Mouse (Mus musculus): ENCODE measurements around the gene Gde1.
A peak's percentile ranks its signal among the peaks of the same experiment; 100 is the strongest.

Gene Gde1

DNA sequence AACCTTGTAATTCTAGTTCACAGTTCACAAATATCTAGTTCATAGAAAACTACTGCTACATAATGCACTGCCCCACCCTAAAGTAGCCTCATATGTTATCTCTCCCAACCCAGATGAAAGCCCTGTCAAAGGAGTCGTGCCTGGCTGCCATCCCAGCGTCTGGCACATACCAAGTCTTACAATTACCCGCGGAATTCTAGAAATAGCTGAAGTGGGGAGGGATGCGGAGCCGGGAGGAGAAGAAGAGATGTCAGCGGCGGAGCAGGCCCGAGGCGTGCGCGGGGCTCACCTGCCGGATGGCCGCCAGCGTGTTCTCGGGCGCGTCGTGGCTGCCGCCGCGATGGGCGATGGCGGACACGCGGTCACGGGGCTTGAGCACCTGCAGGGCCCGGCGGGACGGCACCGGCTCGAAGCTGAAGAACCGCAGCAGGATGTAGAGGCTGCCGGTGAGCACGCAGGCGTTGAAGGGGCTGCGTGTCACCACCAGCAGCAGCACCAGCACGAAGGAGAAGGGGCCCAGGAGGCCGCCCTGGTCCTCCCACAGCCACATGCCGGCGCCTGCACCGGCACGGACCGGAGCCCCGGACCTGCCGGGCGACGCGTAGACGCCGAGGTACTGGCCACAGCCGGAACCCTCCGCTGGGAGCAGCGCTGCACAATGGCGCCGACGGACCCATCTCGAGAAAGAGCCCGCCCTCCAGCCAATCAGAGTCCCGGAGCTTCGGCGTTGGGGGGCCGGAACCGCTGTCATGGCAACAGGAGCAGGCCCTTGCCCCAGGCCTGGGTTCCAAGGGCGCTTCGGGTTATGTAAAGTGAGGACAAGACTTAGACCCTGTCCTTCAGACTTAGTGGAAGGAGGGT, at the start of gene Gde1:
Gde1 (minus strand) TSS at position 678 of the 861 bp plus-strand sequence.
- peak; percentile 91 to 92 for DNase-seq (ENCODE audit: low spot score in 2 of 2)

DNA sequence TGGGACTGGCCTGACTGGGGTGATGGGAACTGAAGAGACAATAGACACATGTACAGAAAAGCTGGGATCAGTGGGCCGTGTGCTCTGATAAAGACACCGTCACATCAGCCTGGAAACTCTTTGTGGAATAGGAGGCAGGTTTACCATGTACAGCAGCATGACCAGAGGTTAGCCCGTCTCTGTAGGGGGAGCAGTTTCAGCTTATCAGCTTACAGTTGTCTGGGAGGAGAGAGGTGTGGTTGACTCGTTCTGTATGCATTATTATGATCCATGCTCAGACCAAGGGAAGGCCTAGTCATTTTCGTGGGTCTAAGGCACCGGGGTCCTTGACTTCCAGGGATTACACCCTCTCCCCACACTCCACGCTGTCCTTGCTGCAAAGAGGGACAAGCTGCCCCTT, 46.0 kb upstream of the Gde1 start:
- DNase-seq (ENCODE audit: low spot score in 2 of 2) = no peak

DNA sequence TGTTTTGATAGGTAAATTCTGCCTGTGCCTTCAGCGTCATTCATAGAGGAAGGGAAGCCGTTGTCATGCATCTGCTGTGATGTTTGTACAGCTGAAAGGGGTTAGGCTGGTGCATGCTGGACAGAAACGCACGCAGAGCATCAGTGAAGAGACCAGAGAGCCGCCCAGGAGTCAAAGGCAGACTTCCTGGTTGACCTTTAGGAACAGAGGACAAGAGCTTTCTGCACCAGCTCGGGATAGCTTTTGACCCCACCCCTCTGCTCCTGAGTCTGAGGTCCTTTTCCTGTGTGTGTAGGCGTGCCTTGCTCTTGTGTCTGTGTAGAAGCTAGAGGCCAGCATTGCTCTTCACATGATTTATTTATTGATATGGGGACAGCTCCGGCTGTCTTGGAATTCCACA, 44.1 kb upstream of the Gde1 start:
- no peak for DNase-seq (ENCODE audit: low spot score in 2 of 2)

DNA sequence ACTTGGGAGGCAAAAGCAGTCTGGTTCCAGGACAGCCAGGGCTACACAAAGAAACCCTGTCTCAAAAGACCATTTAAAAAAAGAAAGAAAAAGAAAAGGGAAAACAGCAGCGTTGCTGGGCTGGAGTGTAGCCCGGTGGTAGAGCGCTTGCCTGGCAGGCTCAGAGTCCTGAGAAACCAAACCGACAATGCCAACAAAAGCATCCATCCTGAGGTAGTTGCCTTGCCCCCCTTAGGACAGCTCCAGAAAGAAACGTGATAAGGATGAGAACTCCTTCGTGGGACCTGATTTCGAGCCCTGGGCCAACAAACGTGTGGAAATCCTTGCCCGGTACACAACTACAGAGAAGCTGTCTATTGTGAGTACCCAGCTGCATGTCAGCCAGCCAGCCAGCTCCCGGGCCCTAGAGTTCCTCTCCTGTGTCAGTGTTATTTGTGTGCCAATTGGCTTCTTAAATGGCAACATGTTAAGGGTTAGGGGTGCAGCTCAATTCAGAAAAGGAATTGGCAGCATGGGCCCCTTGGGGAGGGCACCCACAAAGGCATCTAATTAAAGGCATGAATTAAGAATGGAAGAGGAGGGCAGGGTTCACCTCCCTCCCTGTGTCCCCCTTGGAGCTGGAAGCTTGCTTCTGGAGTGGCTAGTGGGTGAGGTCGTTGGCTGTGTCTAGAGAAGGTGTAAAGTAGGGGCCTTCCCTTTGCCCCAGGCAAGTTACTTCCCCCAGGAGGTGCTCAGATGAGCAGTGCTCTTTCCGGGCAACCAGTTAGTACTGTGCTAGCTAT, 42.5 kb upstream of the Gde1 start:
- DNase-seq (ENCODE audit: low spot score in 2 of 2) = no peak

DNA sequence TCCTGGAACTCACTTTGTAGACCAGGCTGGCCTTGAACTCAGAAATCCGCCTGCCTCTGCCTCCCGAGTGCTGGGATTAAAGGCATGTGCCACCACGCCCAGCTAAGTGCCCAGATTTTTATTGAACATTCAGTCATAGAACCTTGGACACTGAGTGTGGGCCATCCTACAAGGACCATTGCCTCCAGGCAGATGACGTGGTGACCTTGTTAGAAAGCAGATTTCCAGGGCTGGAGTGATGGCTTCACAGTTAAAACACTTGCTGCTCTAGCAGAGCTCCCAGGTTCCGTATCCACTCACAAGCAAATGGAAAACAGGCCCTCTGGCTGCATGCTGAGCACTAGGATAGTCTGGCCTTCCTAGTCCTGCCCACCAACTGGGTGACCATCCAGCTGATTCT, 39.2 kb upstream of the Gde1 start:
- DNase-seq (ENCODE audit: low spot score in 2 of 2) = no peak

DNA sequence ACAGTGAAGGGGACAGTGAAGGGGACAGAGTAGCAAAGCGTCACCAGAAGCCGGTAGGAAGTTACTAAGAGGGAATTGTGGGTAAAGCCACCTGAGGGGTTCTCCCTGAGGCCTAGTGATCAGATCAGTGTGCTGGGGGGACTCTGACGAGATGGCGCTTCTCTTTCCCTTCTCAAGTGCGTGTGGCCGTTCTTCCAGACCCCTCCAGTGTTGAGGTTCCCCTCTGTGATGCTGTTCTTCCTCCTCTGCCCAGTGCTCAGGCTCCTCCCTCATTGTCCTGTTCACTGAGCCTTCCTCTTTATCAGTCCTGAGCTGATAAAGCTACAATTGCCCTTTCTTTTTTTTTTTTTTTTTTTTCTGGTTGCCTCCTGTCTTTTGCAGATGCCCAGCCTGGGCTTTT, 36.7 kb upstream of the Gde1 start:
- DNase-seq (ENCODE audit: low spot score in 2 of 2) = no peak

DNA sequence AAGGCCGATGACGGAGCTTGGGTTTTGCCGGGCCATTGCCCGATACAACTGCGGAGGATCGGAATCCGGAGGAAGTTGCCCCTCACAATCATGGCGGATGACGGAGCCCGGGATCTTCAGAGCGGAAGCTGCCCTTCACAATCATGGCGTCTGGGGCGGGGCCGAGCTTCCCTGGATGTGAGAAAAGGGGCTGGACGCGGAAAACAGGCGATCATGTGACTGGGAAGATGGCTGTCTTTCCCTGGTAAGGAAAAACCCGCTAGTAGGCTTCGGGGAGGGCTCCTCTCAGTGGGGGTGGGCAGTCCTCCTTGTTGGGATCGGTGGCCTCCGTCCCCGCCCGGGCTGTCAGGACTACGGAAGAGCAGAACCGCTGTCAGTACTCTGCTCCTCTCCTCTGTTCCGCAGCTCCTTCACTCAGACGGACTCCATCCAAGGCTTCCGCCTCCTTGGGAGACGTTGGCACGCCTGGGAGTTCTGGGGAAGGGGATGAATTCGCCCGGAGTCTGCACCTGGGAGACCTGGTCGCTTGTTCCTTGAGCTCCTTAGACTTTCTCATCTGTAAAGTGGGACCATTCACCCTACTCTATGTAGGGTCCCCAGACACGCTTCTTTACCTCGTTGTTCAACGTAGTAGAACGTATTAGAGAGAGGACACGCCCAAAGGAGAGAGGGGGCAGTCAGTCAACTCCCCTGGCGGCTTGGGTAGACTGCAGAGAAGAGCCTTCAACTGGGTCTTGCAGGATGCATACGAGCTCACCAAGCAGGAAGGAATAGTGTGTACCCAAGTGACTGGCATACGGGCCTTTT, 35.2 kb upstream of the Gde1 start:
- DNase-seq (ENCODE audit: low spot score in 2 of 2) = peak; percentile 92 to 95

DNA sequence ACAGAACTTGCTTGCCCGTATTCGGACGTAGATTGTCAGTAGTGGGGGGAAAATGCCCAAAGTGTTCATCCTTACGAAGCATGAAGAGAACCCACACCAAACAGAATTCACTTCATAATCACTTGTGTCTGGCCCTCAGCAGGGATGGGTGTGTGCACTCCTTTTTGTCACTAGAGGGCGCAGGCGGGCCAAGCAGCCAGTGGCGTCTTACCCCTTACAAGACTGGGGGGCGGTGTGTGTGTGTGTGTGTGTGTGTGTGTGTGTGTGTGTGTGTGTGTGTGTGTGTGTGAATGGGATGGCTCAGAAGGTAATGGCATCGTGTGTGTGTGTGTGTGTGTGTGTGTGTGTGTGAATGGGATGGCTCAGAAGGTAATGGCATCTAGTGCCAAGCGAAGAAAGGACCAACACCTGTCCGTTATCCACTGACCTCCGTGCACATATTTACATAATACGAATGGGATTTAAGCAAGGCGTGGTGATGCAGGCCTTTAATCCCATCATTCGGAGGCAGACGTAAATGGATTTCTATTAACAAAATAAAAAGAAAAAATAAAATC, 34.5 kb upstream of the Gde1 start, which contains the start of gene Vps35l:
Vps35l (plus strand) TSS at position 252 of the 557 bp plus-strand sequence.
- peak; percentile 76 to 83 for DNase-seq (ENCODE audit: low spot score in 2 of 2)

DNA sequence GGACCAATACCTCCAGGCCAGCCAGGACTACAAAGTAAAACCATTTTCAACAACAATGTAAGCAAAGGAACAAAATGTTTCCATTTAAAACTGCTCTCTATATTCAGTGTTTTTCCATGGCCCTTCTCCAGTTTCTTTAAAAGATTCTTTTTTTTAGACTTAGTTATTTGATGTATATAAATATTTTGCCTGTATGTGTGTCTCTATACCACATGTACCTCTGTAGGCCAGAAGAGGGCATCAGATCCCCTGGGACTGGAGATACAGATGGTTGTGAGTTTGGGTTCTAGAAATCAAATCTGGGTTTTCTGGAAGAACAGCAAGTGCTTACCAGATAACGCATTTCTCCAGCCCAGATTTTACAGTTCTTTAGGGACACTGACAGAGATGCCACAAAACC, 33.2 kb upstream of the Gde1 start:
- DNase-seq (ENCODE audit: low spot score in 2 of 2) = no peak

DNA sequence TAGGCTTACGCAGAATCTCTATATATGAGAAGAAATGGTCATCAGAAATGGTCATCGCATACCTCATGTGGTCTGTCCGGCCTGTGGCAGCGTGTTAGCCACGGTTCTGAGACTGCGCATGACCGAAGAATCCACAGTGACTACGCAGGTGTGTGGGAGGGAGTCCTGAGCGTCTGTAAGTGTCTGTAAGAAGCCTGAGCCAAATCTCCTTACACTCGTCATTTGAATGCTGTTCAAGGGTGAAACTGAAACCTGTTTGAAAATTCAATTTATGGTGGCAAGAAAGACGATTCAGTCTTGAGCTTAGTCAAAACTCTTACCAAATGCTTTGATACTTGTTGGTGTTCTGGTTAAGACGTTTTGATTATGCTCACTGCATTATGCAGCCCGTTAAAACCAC, 27.6 kb upstream of the Gde1 start:
- no peak for DNase-seq (ENCODE audit: low spot score in 2 of 2)

DNA sequence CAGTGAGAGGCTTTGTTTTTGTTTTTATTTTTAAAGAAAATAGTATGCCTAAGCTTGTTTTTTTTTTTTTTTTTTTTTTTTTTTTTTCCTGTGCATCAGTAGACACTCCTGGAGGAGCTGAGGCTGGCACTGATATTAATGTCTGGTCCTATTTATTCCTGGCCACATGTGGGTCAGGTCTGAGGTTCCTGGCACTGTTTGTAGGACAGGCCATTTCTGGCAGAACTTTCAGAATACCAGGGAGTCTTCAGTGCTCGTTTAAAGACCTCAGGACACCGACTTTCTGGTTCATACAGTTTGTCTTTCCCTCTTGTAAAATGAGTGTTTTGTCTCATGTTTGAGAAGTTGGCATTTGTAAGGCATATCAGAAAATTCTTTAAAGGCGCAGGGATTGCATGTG, 26.2 kb upstream of the Gde1 start:
- no peak for DNase-seq (ENCODE audit: low spot score in 2 of 2)

DNA sequence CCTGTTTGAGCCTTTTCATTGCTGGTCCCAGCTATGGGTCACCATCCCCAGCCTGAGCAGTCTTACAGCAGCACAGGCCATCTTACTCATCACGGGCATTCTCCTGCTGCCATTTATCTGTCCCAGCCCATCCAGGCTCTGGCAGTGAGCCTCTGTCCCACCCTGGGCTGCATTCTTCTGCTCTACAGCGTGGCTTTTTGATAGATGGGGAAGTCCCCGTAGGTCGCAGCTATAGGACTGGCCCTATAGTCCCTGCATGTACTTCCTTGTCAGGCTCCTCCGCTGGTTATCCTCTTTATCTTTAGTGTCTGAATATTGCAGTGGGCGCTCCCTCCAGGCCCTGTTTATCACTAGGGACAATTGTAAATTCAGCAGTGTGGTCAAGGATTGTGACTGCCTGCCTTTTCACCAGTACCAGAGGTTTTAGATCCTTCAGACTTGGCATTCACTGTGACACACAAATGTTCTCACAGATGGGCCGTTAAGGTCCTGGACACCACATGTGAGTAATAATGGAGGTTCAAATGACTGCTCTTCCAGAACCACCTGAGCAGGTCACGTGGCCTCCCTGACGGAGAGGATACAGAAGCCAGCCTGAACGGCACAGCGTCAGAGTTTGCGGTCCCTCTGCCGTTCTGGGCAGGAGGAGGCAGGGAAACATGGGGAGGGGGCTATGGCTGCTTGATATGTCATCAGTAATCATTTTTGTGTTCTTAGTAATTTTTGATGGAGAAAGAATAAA, 23.4 kb upstream of the Gde1 start:
- DNase-seq (ENCODE audit: low spot score in 2 of 2) = no peak

DNA sequence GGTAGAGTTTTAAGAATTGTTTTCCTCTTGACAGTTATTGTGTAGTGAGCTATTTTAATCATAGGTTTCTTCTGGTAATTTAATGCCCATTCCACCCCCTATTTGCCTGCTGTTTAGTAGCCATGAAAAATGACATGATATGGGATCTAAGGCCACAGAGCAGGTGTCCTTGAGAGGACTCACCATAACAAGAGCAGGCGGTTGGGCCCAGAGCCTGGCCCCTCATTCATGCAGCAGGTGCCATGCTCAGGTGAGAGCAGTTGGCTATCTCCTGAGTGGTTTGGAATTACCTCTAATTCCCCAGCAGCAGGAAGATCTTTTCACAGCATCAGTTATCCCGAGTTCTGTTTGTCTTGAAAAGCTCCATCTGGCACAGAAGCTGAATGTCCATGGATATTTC, 19.9 kb upstream of the Gde1 start:
- DNase-seq (ENCODE audit: low spot score in 2 of 2) = no peak

DNA sequence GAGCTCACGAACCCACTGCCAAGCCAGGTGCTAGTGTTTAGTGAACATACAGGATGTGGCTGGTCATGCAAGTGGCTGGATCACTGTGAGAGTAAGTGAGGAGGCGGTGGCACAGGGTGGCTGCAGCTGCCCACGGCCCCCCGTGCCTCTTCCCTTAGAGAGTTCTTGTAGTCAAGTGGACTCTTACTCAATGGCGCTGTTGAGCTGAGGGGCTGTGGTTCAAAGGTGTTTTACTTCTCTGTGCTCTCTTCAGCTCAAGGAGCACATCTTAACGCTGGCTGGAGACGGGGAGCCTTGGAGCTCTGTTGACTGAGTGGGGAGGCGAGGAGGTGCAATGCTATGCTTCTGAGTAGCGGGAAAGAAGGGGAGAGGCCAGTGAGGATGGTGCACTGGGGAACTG, 18.3 kb upstream of the Gde1 start:
- no peak for DNase-seq (ENCODE audit: low spot score in 2 of 2)

DNA sequence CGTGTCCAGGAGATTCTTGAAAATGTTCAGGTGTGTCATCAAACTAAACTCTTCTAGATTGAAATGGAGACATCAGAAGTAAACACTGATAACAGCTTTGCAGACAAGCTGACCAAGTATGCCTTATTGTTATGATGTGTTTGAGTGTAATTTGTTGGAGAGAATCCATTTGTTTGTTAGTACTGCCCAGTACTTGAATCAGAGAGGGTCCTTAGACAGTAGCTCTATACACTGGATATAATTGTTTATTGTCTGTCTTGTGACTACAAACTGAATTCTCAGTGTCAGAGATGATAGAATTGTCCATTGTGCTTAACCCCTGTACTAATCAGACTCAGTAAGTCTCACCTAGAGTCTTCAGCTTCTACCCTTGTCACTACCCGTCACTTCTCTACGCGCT, 12.5 kb upstream of the Gde1 start:
- DNase-seq (ENCODE audit: low spot score in 2 of 2) = no peak

DNA sequence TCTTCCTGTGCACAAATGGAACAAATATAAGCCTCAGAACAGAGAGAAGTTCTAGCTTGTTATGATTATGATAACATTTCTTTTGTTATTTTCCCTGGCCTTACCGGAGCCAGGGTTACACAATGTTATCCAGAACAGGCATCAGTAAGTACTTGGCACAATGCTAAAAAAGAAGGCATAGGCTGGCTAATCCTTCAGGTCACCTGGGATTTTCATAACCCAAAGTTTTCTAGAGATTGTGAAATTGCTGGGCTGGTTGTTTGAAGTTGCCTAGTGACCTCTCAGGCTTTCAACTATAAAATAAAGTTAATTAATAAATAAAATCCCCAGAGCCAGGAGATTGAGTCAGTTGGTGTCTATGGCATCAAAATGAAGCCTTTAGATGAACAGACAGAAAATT, 9.3 kb upstream of the Gde1 start:
- no peak for DNase-seq (ENCODE audit: low spot score in 2 of 2)

DNA sequence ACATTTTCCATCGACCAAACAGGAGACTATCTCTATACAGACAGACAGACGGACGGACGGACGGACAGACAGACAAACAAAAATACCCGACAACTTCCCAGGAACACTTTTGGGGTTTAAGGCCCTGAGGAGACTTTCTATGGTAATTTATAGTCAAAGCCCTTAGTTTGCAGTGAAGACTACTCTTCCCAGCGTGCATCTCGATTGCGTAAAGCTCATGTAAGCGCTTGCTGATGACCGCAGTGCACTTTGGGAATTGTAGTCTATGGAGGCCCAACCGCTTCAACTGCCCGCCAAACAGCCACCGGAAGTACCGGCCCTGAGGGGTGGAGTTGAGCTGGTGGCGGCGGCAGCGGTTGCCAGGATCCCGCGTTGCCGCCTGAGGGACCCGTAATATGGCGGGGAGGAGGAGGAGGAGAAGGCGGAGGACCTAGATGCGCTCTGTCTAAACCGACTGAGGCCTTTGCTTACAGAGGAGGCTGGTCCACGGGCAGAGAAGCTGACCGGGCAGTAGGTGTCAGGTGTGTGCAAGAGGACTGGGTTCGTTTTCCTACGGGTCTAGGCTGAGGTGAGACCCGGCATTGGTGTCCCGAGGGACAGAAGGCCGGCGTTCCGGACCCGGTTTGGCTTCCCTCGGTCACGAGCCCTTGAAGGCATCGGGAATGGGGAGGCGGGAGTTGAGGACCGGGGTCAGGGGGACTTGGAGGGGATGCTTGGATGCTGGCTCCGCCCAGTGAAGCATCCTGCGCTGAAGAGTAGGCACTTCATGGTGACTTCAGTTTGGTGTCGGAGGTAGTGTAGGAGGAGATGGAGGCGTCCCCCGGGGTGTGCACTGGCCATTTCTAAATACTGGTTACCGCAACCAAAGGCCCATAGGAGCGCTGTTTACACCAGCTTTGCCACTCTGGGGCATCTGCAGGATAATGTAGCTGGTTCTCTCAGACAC, 6.9 kb upstream of the Gde1 start, which contains the start of gene Ccp110:
Ccp110 (plus strand) TSS at position 325 of the 946 bp plus-strand sequence.
- peak; percentile 96 for DNase-seq (ENCODE audit: low spot score in 2 of 2)

DNA sequence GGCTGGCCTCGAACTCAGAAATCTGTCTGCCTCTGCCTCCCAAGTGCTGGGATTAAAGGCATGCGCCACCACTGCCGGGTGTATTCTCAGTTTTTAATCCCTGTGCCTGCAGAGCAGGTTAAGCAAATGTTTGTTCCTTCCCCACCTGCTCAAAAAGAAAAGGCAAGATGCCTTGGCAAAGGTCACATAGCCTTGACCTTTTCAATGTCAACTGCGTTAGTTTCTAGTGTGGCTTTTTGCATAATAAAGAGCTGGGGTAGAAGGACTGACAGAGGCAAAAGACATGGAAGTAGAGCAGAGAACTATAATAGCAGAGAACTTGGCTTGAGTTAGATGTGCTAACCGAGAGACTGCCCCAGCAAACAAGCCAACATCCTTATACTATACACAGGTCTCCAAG, 5.2 kb upstream of the Gde1 start:
- DNase-seq (ENCODE audit: low spot score in 2 of 2) = no peak

DNA sequence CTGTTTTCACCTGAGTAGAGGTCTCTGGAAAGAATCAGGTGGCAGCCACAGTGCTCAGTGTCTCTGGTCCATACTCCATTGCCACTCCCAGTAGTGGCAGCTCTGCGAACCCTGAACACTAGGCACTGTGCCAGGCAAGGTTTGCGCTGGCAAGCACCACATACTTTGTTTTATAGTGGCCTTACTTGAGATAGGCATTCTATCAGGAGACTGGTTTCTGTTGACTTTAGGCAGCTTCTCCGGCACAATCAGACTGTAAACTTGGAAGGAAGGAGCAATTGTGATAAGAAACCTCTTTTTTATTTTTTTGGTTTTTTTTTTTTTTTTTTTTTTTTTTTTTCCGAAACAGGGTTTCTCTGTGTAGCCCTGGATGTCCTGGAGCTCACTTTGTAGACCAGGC, 2.4 kb upstream of the Gde1 start:
- DNase-seq (ENCODE audit: low spot score in 2 of 2) = no peak

DNA sequence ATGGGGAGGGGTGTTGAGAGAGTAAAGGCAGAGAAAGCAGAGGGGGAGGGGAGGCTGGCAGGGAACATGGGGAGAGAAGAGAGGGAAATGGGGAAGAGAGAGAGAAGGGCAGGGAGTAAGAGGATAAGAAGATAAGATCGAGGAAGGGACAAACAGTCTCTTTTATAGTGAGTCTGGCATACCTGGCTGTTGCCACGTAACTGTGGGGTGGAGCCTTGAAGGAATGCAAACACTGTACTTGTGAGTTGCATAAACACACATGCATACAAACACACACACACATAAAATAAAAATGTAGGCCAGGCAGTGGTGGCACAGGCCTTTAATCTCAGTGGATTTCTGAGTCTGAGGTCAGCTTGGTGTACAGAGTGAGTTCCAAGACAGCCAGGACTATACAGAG, 1.6 kb upstream of the Gde1 start:
- DNase-seq (ENCODE audit: low spot score in 2 of 2) = no peak

Data from heart, adult 9 months (tissue).